Mouse (Mus musculus) splenic B cell, adult 2 months (primary cell): ENCODE results near the gene Hipk1.
A peak's percentile ranks its signal among the peaks of the same experiment; 100 is the strongest.

Experiments
- DNase-seq: peaks from one replicate; pipeline ENCODE4 v3.0.0-alpha.2; 2011; ENCODE audit warnings: low read depth, low spot score
- H3K27me3 ChIP-seq: 2 replicates; pipeline ENCODE4 v1.6.1; 2012; ENCODE audit warnings: mild to moderate bottlenecking, low read length, moderate library complexity, mixed read lengths; ENCODE audit not compliant: control insufficient read depth, poor library complexity, insufficient read depth, severe bottlenecking
- H3K36me3 ChIP-seq: 2 replicates; pipeline ENCODE4 v1.6.1; 2012; ENCODE audit warnings: mild to moderate bottlenecking, low read length, moderate library complexity, mixed read lengths; ENCODE audit not compliant: control insufficient read depth, poor library complexity, insufficient read depth, severe bottlenecking

Gene Hipk1

DNA sequence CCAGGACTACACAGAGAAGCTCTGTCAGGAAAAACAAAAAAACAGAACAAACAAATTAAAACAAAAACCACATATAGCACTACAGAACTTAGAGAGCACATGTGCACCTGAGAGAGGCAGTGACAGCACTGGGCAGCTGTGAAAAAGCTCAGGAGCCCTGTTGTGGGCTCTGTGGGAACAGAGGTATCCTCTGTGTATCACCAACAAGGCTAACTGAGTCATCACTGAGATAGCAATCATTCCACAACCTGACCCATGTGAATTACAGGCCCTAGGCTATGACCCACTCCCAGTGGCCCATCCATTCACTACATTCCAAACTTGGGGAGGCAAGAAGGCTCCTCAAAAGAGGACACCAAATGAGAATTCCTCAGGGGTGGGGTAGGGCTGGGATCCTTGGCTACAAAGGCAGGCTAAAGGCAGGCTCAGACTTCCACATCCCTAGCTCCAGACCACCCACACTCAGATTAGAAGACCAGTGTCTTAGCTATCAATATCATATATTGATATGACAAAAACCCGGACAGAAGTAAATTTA, 94.9 kb downstream of the Hipk1 start:
- Histone ChIP-seq H3K27me3 (no peaks in the 10 kb centered on the region), H3K36me3 (no peaks in the 10 kb centered on the region)
- DNase-seq, result no peak

DNA sequence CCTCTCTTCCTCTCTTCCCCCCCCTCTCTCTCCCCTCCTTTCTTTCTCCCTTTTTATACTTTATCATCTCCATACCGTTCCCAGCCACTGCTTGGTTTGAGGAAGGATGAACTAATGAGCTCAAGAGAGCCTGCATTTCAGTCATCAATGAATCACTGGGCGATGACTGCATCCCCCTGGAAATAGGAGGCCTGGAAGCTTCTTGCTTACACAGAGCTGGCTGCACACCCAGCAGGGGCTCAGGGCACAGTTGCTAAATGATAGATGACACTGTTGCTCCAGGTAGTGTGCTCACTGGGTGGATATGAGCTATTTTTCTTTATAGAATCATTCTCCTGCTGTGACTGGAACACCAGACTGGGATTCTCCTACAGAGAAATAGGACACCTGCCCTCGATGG, 95.8 kb downstream of the Hipk1 start:
- no peak for DNase-seq
- Histone ChIP-seq H3K36me3 (no peaks in the 10 kb centered on the region), H3K27me3 (no peaks in the 10 kb centered on the region)

DNA sequence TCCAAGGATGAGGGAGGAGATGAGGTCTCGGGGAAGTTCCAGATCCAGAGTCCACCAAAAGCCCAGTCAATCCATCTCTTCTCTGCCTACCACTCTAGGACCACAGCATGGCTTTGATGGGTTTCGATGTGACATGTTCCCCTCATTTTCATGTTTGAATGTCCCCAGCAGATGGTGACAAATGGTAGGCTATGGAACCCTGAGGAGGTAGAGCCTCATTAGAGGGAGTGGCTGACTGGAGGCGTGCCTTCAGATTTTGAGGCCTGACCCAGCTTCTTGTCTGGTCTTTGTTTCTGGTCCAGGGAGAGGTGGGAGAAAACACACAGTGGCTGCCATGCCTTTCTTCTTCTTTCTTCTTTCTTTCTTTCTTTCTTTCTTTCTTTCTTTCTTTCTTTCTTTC, 100.9 kb downstream of the Hipk1 start:
- Histone ChIP-seq H3K36me3 (no peaks in the 10 kb centered on the region), H3K27me3 (no peaks in the 10 kb centered on the region)
- DNase-seq, result peak; percentile 43
